Mouse (Mus musculus) forelimb bud, embryonic 11.5 days (tissue): ENCODE data around the gene Glyat.
"Not testable (repeated sequence)": the region's sequence is repeated elsewhere in the genome, so short reads cannot be mapped to it uniquely, and the experiment has no call there.

ENCODE experiments used
- DNase-seq: peaks from one replicate; pipeline ENCODE4 v3.0.0-alpha.2; 2012; ENCODE audit warnings: low read depth, low spot score

Glyat gene

GRCm38 (mm10) chr19:12633176-12633575, at the start of gene Glyat:
Gene Glyat (plus strand): TSS chr19:12633308.
- DNase-seq: no peak

- no peak for DNase-seq
Measured at GRCm38 (mm10) chr19:12585310-12585709, 47.8 kb upstream of the Glyat start.

GRCm38 (mm10) chr19:12591908-12592307, 41.2 kb upstream of the Glyat start:
- peak; percentile 63 for DNase-seq

GRCm38 (mm10) chr19:12595135-12595529, 38.0 kb upstream of the Glyat start:
- no peak for DNase-seq

- peak; percentile 64 for DNase-seq
Measured at GRCm38 (mm10) chr19:12595530-12596289, 37.4 kb upstream of the Glyat start.

- no peak for DNase-seq
Measured at GRCm38 (mm10) chr19:12596290-12597072, 36.6 kb upstream of the Glyat start.

GRCm38 (mm10) chr19:12597073-12597405, 36.1 kb upstream of the Glyat start:
- no peak for DNase-seq

GRCm38 (mm10) chr19:12598674-12599073, 34.4 kb upstream of the Glyat start:
- DNase-seq: no peak

GRCm38 (mm10) chr19:12599674-12600073, 33.4 kb upstream of the Glyat start, which contains the start of gene Gm4952:
Gene Gm4952 (plus strand): TSS chr19:12599974.
- no peak for DNase-seq

- no peak for DNase-seq
Measured at GRCm38 (mm10) chr19:12600684-12601480, 32.2 kb upstream of the Glyat start.

- DNase-seq: no peak
Measured at GRCm38 (mm10) chr19:12608336-12608735, 24.8 kb upstream of the Glyat start.

- no peak for DNase-seq
Measured at GRCm38 (mm10) chr19:12613646-12614045, 19.5 kb upstream of the Glyat start.

- no peak for DNase-seq
Measured at GRCm38 (mm10) chr19:12634259-12634658, 1.2 kb downstream of the Glyat start.

GRCm38 (mm10) chr19:12634963-12635362, 1.9 kb downstream of the Glyat start:
- no peak for DNase-seq

- DNase-seq: no peak
Measured at GRCm38 (mm10) chr19:12636863-12637262, 3.8 kb downstream of the Glyat start.

- no peak for DNase-seq
Measured at GRCm38 (mm10) chr19:12638049-12638448, 4.9 kb downstream of the Glyat start.

- no peak for DNase-seq
Measured at GRCm38 (mm10) chr19:12649511-12649910, 16.4 kb downstream of the Glyat start.

GRCm38 (mm10) chr19:12666156-12666555, 33.0 kb downstream of the Glyat start:
- DNase-seq: no peak

- DNase-seq: not testable (repeated sequence)
Measured at GRCm38 (mm10) chr19:12668601-12669000, 35.5 kb downstream of the Glyat start.

- no peak for DNase-seq
Measured at GRCm38 (mm10) chr19:12670139-12670538, 37.0 kb downstream of the Glyat start, which contains the start of gene Olfr1442. Gene Olfr1442 (plus strand): TSS chr19:12670439.

- DNase-seq: no peak
Measured at GRCm38 (mm10) chr19:12671051-12671450, 37.9 kb downstream of the Glyat start.

GRCm38 (mm10) chr19:12677812-12678211, 44.7 kb downstream of the Glyat start, which contains the start of gene Olfr1443:
Gene Olfr1443 (plus strand): TSS chr19:12678112.
- no peak for DNase-seq
